Mouse (Mus musculus) ES-Bruce4 (cell line): ENCODE results near the gene Card10. TPM values are rescaled to one million over a fixed set of nuclear protein-coding genes. Genes with fewer than 3 reads are reported as not detected.

Experiments used
- H3K27ac ChIP-seq: 2 replicates; pipeline ENCODE4 v1.5.1; 2012; ENCODE audit warnings: low read length, inconsistent platforms; ENCODE audit not compliant: insufficient read depth
- H3K27me3 ChIP-seq: 2 replicates; pipeline ENCODE4 v1.6.1; 2012; ENCODE audit warnings: mild to moderate bottlenecking, low read length, inconsistent platforms; ENCODE audit not compliant: control insufficient read depth, poor library complexity, insufficient read depth, severe bottlenecking
- H3K36me3 ChIP-seq: 2 replicates; pipeline ENCODE4 v1.6.1; 2012; ENCODE audit warnings: inconsistent platforms, mild to moderate bottlenecking, low read length, moderate library complexity; ENCODE audit not compliant: control insufficient read depth, poor library complexity, insufficient read depth, severe bottlenecking
- H3K4me1 ChIP-seq: one replicate; pipeline ENCODE4 v1.8.1; 2011; ENCODE audit warnings: low read length; ENCODE audit not compliant: control insufficient read depth, insufficient read depth
- H3K4me3 ChIP-seq: 2 replicates; pipeline ENCODE4 v1.5.1; 2011; ENCODE audit warnings: low read depth, mild to moderate bottlenecking, low read length
- H3K9ac ChIP-seq: 2 replicates; pipeline ENCODE4 v1.6.1; 2012; ENCODE audit warnings: low read depth, mild to moderate bottlenecking, inconsistent platforms; ENCODE audit not compliant: poor library complexity, severe bottlenecking
- H3K9me3 ChIP-seq: replicated peaks from 2 replicates; pipeline ENCODE4 v1.6.1; 2012; ENCODE audit warnings: mild to moderate bottlenecking, low read length, inconsistent platforms; ENCODE audit not compliant: control insufficient read depth, poor library complexity, insufficient read depth, severe bottlenecking
- CTCF ChIP-seq: IDR thresholded peaks from one replicate; pipeline ENCODE4 v1.8.1; 2011; ENCODE audit warnings: low read depth, low read length
- EP300 ChIP-seq: IDR thresholded peaks from 2 replicates; pipeline ENCODE4 v1.6.1; 2011; ENCODE audit warnings: low read depth, low read length; ENCODE audit not compliant: insufficient read depth
- POLR2A ChIP-seq: IDR thresholded peaks from one replicate; pipeline ENCODE4 v1.8.1; 2011; ENCODE audit warnings: low read length; ENCODE audit not compliant: insufficient read depth
- polyA plus RNA-seq: library from polyadenylated mRNA; stranded (reverse); fragments of >200 nt; gene quantifications from 2 replicates; pipeline ENCODE4 v1.2.4, GENCODE M21; 2011; ENCODE audit warnings: low read depth; ENCODE audit not compliant: missing spikeins, insufficient read depth, insufficient read length

The Card10 gene
- polyA plus RNA-seq, 1 experiment: 19.6 TPM

DNA sequence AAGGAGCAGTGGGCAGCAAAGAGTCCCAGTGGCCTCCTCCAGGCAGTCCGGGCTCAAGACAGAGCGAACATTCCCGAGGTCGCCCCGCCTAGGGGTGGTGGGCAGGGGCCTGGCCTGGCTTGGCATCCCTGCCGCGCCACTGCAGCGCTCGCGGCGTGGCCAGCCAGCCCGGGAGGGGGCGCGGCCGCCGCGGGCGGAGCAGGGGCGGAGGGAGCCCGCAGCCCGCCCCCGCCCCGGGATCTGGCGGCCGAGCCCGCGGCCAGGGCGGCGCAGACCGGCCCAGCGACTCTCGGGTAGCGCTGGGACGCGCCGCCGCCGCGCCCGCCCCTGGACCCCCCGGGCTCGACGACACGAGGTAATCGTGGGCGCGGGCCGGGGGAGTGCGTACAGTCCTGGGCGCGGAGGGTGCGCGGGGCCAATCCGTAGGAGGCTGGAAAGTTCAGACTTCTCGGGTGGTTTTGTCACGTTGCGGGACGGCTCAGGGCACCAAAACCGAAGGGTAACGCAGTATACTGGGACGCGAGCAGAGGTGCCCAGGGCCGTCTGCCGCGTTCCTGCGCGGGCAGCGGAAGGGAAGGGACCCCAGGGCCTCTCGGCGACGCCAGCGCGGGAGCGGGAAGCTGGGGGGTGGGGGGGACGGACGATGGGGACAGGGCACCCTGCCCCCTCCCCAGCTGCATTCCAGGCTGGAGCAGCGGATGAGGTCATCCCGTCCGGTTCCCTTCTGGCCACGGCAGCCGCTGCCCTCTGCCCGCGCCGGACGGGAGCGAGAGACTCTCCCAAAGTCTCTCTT lies 39.7 kb upstream of the Card10 start, which contains the start of gene Cdc42ep1:
TSS of gene Cdc42ep1 (plus strand) at position 254 of the 793 bp plus-strand sequence.
- Histone ChIP-seq H3K27me3 (0 out of 2 replicates have a peak, but pooled peaks cover 5% of the 10 kb centered on the region), H3K9ac (peak within 1 kb of the TSS; percentile 82), H3K4me1 (peaks cover 7% of the 10 kb centered on the region), H3K4me3 (peak within 1 kb of the TSS; percentile 85), H3K9me3 (no peaks in the 10 kb centered on the region), H3K36me3 (no peaks in the 10 kb centered on the region), H3K27ac (no peak within 1 kb of the TSS)
- TF ChIP-seq CTCF (no peak), POLR2A (no peak), EP300 (no peak)

DNA sequence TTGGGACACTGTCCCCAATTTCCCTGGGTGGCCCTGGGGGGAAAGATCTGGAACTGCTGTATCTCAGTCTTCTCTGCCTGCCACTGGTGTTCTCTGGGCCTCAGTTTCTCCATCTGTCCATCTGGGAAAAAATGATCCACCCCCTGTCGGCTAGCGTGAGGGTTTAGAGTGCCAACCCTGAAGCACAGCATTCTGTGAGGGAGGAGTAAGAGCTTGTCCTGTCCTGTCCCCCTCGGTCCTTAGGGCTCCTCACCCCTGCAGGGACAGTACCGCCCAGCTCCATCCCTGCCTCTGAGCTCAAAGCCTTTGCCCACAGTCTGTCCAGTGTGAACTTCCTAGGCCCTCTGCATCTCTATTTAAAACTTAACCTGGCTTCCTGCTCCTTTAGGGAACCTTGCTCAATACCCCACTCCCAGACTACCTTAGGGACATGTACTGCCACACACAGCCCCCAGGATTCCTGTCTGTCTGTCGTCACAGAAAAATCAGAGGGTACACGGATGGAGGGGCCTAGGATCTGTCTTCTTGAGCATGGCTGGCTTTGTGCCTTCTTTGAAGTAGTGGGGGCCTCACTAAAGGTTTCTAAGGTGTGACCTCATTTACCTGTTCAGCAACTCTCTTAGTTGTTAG lies 38.4 kb upstream of the Card10 start:
- Histone ChIP-seq H3K4me3 (no peak overlapping the region), H3K27me3 (0 out of 2 replicates have a peak, but pooled peaks cover 5% of the 10 kb centered on the region), H3K9me3 (no peaks in the 10 kb centered on the region), H3K4me1 (peaks cover 6% of the 10 kb centered on the region), H3K9ac (no peak overlapping the region), H3K27ac (no peak overlapping the region), H3K36me3 (no peaks in the 10 kb centered on the region)
- TF ChIP-seq CTCF: no peak
- TF ChIP-seq EP300: no peak
- no peak for TF ChIP-seq POLR2A

DNA sequence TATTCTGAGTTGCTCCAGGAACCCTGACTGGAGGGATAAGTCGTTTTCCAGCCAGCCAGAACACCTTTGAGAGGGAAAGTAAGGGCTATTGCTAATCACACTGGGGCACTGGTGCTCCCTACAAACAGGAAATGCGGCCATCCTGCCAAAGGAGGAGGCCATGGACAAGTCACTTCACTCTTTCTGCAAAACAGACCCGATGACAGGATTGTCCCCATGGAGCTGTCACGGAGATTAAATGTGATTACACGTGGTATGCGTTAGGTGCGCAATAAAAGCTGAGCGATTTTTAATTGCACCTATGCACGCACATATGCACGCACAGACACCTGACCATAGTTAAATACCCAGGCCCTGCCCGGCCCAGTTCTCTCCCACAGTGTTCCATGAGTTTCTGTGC lies 37.9 kb upstream of the Card10 start:
- 0 out of 2 replicates have a peak, but pooled peaks cover 5% of the 10 kb centered on the region for H3K27me3 ChIP-seq
- peaks cover 6% of the 10 kb centered on the region for H3K4me1 ChIP-seq
- no peak overlapping the region for H3K27ac ChIP-seq
- H3K9ac ChIP-seq: no peak overlapping the region
- H3K36me3 ChIP-seq: no peaks in the 10 kb centered on the region
- H3K9me3 ChIP-seq: no peaks in the 10 kb centered on the region
- no peak for TF ChIP-seq CTCF
- TF ChIP-seq POLR2A: no peak
- TF ChIP-seq EP300: no peak
- H3K4me3 ChIP-seq: no peak overlapping the region

DNA sequence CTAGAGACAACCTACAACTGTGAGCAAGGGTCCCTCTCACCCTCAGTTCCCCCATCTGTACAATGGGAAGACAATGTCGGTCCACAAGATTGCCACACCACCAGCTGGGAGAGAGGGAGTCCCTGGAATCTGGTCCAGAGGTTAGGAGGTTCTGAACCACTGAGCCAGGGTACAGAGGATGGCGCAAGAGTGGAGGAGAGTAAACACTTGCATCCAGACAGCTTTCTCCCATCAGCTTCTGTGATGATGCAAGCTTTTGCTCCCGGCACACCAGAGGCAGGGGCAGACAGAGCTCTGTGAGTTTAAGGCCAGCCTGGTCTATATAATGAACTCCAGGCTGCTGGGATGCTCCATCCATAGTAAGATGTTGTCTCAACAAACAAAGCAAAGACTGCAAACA lies 37.4 kb upstream of the Card10 start:
- 0 out of 2 replicates have a peak, but pooled peaks cover 5% of the 10 kb centered on the region for H3K27me3 ChIP-seq
- H3K36me3 ChIP-seq: no peaks in the 10 kb centered on the region
- TF ChIP-seq POLR2A (no peak), CTCF (no peak), EP300 (no peak)
- H3K27ac ChIP-seq: no peak overlapping the region
- no peak overlapping the region for H3K4me3 ChIP-seq
- no peak overlapping the region for H3K9ac ChIP-seq
- peaks cover 9% of the 10 kb centered on the region for H3K4me1 ChIP-seq
- H3K9me3 ChIP-seq: no peaks in the 10 kb centered on the region

DNA sequence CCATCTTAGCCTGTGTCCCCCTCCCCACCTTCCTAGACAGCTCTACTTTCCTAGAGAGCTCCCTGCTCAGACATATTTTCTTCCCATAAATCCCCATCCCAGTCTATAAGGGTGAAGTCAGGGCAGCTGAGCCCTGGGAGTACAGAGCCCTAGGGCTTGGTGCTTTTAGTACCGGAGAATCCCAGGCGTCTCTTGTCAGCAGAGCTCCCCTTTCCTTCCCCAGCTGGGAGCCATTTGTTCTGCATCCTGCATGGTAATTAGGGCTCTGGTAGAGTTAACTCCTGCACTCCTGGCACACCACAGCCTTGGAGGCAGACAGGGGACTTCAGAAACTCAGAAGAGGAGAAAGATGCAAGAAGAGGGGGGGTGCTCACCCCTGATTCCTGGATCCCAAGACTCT lies 36.9 kb upstream of the Card10 start:
- Histone ChIP-seq H3K36me3 (no peaks in the 10 kb centered on the region), H3K9me3 (no peaks in the 10 kb centered on the region), H3K27ac (no peak overlapping the region), H3K4me1 (peaks cover 10% of the 10 kb centered on the region), H3K4me3 (no peak overlapping the region), H3K9ac (no peak overlapping the region), H3K27me3 (0 out of 2 replicates have a peak, but pooled peaks cover 5% of the 10 kb centered on the region)
- TF ChIP-seq POLR2A (no peak), EP300 (0 out of 2 replicates have a peak, but pooled peaks have one; percentile 6), CTCF (no peak)

DNA sequence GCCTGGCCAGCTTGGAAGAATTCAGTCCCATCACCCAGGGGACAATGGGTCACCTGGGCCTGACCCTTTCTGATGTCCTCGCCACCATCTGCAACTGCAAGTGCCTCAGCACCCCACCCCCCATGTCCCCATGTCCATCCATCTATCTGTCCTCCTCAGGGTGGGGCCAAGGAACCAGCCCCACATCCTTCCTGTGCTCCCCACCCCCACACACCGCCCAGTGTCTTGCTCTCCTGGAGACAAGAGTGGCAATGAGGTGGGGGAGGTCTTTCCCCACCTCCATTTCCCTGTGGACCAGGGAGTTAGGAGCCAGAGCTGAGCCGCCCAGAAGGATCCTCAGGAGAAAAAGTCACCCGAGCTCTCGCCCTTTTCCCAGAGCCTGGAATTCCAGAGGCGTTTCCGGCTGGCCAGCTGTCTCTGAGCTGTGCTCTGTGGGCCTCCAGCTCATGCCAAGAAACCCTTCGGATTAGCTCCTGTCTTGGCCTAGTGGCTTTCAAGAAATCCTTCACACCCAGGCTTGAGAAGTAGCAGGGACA lies 33.3 kb upstream of the Card10 start:
- Histone ChIP-seq H3K4me1 (peaks cover 10% of the 10 kb centered on the region), H3K27ac (no peak overlapping the region), H3K36me3 (no peaks in the 10 kb centered on the region), H3K4me3 (no peak overlapping the region), H3K9ac (no peak overlapping the region), H3K9me3 (no peaks in the 10 kb centered on the region), H3K27me3 (no peaks in the 10 kb centered on the region)
- TF ChIP-seq EP300 (no peak), POLR2A (no peak), CTCF (no peak)
